Mouse (Mus musculus): ENCODE measurements at regions not wholly inside any gene's neighbourhood (a gene's known extent, or its start where the extent isn't known, plus 50 kb on each side); places are given as distances from the start of the nearest gene placed in this dataset.
"Not testable (repeated sequence)": the region's sequence is repeated elsewhere in the genome, so short reads cannot be mapped to it uniquely, and the experiment has no call there.

- Histone ChIP-seq H3K4me2 (no peak overlapping the region), H3K4me3 (replicated peaks) (no peak overlapping the region), H3K9ac (no peak overlapping the region), H3K36me3 (replicated peaks) (no peaks in the 10 kb centered on the region), H3K27ac (replicated peaks) (no peak overlapping the region), H3K27me3 (no peaks in the 10 kb centered on the region), H3K9me3 (replicated peaks) (peaks cover 2% of the 10 kb centered on the region; the same call in 1 of the 2 replicates), H3K4me1 (replicated peaks) (no peaks in the 10 kb centered on the region)
- no peak for ATAC-seq (ENCODE audit: insufficient read depth)
- 30% methylated on average over 8 of the region's 8 CpGs for WGBS (ENCODE audit: insufficient replicate concordance)
Observed at GRCm38 (mm10) chr2:171985813-171986572, 57.3 kb downstream of the Cbln4 start.

DNA sequence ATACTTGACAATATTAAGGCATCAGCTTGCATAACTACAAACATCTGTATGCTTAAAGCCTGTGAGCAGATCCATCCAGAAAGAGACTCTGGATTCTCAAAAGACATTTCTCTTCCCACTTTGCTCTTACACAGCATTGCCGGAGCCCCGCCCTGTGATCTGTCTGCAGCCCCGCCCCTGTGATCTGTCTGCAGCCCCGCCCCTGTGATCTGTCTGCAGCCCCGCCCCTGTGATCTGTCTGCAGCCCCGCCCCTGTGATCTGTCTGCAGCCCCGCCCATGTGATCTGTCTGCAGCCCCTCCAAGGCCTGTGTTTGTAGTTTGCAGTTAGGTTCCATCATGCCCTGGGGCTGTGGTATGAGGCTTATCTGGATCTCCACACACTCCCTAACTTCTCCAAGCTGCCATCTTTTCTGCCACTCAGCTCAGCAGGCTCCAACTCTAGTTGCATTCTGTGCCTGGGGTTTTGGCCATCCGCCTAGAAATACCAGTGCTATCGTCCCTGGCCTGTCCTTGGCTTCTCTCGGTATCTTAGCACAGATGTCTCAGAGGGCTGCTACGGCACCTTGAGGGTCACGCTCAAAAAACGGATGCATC, 73.9 kb downstream of the Cbln4 start:
- Histone ChIP-seq H3K9ac (no peak overlapping the region), H3K4me2 (no peak overlapping the region), H3K4me1 (replicated peaks) (no peaks in the 10 kb centered on the region), H3K4me3 (replicated peaks) (no peak overlapping the region), H3K9me3 (replicated peaks) (no peaks in the 10 kb centered on the region; the same call in 1 of the 2 replicates), H3K27me3 (no peaks in the 10 kb centered on the region), H3K36me3 (replicated peaks) (no peaks in the 10 kb centered on the region), H3K27ac (replicated peaks) (no peak overlapping the region)
- 48% methylated on average over 13 of the region's 13 CpGs for WGBS (ENCODE audit: insufficient replicate concordance)
- no peak for ATAC-seq (ENCODE audit: insufficient read depth)

- no peaks in the 10 kb centered on the region for H3K9me3 ChIP-seq (replicated peaks)
- no peak for ATAC-seq (ENCODE audit: insufficient read depth)
- H3K9ac ChIP-seq = no peak overlapping the region
- H3K36me3 ChIP-seq (replicated peaks) = no peaks in the 10 kb centered on the region
- 62% methylated on average over 7 of the region's 7 CpGs for WGBS (ENCODE audit: insufficient replicate concordance)
- no peaks in the 10 kb centered on the region for H3K27me3 ChIP-seq
- H3K4me3 ChIP-seq (replicated peaks) = no peak overlapping the region
- H3K4me2 ChIP-seq = no peak overlapping the region
- no peak overlapping the region for H3K27ac ChIP-seq (replicated peaks)
- H3K4me1 ChIP-seq (replicated peaks) = no peaks in the 10 kb centered on the region
Observed at GRCm38 (mm10) chr2:171946569-171947250, 96.6 kb downstream of the Cbln4 start.

DNA sequence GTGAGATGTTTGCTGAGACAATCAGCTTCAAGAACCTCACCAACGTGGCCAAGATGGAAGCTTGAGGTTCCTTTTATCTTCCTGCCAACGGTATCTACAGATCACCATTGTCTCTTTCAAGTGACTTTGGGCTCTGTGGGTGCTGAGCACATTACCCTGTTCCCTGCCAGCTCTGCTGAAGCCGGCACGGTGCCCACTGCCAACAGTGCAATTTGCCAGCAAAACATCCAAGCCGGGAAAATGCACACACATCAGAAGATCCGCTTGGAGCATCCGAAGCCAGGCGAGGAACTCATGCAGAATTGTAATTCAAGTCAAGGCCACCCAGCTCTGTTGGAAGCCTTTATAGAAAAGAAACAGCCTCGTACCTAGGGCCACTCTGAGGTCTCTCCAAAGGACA, 100.6 kb downstream of the Cbln4 start:
- no peaks in the 10 kb centered on the region for H3K36me3 ChIP-seq (replicated peaks)
- H3K9me3 ChIP-seq (replicated peaks) = no peaks in the 10 kb centered on the region
- no peak overlapping the region for H3K4me2 ChIP-seq
- 59% methylated on average over 9 of the region's 9 CpGs for WGBS (ENCODE audit: insufficient replicate concordance)
- no peaks in the 10 kb centered on the region for H3K4me1 ChIP-seq (replicated peaks)
- H3K4me3 ChIP-seq (replicated peaks) = no peak overlapping the region
- no peaks in the 10 kb centered on the region for H3K27me3 ChIP-seq
- no peak overlapping the region for H3K9ac ChIP-seq
- ATAC-seq (ENCODE audit: insufficient read depth) = no peak
- H3K27ac ChIP-seq (replicated peaks) = no peak overlapping the region

GRCm38 (mm10) chr2:171935646-171936325, 107.5 kb downstream of the Cbln4 start:
- WGBS (ENCODE audit: insufficient replicate concordance) = 62% methylated on average over 13 of the region's 13 CpGs

DNA sequence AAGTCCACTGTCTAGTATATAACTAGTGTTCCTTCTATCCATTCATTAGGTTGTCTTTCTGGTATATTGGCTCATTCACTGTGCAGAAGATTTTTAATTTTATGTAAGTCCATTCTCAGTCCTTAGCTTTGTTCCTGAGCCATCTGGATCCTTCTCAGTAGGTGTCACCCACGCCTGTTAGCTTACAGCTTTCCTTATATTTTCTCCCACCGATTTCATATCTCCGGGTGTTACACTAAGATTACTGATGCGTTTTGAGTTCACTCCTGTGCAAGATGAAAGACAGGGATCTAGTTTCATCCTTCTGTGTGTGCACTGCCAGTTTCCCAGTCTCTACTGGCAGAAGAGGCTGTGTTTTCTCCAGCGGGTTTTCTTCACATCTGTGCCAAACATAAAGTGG, 122.3 kb downstream of the Cbln4 start:
- WGBS (ENCODE audit: insufficient replicate concordance) = 58% methylated on average over 5 of the region's 5 CpGs
- Histone ChIP-seq H3K27me3 (no peaks in the 10 kb centered on the region), H3K9ac (no peak overlapping the region), H3K4me3 (replicated peaks) (no peak overlapping the region), H3K4me1 (replicated peaks) (no peaks in the 10 kb centered on the region), H3K4me2 (no peak overlapping the region), H3K27ac (replicated peaks) (no peak overlapping the region), H3K9me3 (replicated peaks) (0 out of 2 replicates have a peak, but pooled peaks cover 3% of the 10 kb centered on the region), H3K36me3 (replicated peaks) (no peaks in the 10 kb centered on the region)
- no peak for ATAC-seq (ENCODE audit: insufficient read depth)

More at GRCm38 (mm10) chr2:171935646-171936325, 107.5 kb downstream of the Cbln4 start:
- no peak overlapping the region for H3K4me2 ChIP-seq
- H3K27me3 ChIP-seq = no peaks in the 10 kb centered on the region
- H3K27ac ChIP-seq (replicated peaks) = no peak overlapping the region
- no peak for ATAC-seq (ENCODE audit: insufficient read depth)
- H3K4me1 ChIP-seq (replicated peaks) = no peaks in the 10 kb centered on the region
- H3K9me3 ChIP-seq (replicated peaks) = peaks cover 5% of the 10 kb centered on the region
- no peak overlapping the region for H3K4me3 ChIP-seq (replicated peaks)
- no peak overlapping the region for H3K9ac ChIP-seq
- H3K36me3 ChIP-seq (replicated peaks) = no peaks in the 10 kb centered on the region

DNA sequence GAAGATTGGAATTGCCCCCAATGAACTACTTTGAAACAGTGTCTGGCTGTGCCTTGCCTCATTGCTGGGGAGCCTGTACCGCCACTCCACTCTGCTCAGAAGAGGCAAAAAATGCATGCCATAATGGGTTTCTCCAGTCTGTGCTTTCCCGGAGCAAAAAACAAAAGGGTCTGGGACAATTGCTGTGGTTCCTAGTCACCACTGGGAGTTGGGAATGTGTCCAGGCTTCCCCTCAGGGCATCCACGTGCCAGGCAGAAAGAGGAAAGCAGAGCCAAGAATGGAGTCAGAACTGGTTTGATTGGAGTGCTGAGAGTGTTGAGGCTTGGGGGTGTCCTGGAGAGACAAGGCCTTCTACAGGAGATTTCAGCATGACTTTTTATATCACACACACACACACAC, 156.0 kb downstream of the Cbln4 start:
- no peaks in the 10 kb centered on the region for H3K27me3 ChIP-seq
- 55% methylated on average over 3 of the region's 3 CpGs for WGBS (ENCODE audit: insufficient replicate concordance)
- peaks cover 4% of the 10 kb centered on the region; the same call in 1 of the 2 replicates for H3K9me3 ChIP-seq (replicated peaks)
- no peak overlapping the region for H3K9ac ChIP-seq
- H3K4me3 ChIP-seq (replicated peaks) = no peak overlapping the region
- no peaks in the 10 kb centered on the region for H3K36me3 ChIP-seq (replicated peaks)
- ATAC-seq (ENCODE audit: insufficient read depth) = no peak
- no peak overlapping the region for H3K27ac ChIP-seq (replicated peaks)
- H3K4me1 ChIP-seq (replicated peaks) = no peaks in the 10 kb centered on the region
- H3K4me2 ChIP-seq = no peak overlapping the region

GRCm38 (mm10) chr2:171879238-171879960, 163.9 kb downstream of the Cbln4 start:
- not testable (repeated sequence) for H3K4me1 ChIP-seq (replicated peaks); H3K36me3 ChIP-seq (replicated peaks); H3K9me3 ChIP-seq (replicated peaks); H3K4me3 ChIP-seq (replicated peaks); H3K9ac ChIP-seq; H3K27ac ChIP-seq (replicated peaks); H3K27me3 ChIP-seq; H3K4me2 ChIP-seq; ATAC-seq (ENCODE audit: insufficient read depth)
- WGBS (ENCODE audit: insufficient replicate concordance) = 58% methylated on average over 8 of the region's 8 CpGs

- Histone ChIP-seq H3K27me3 (no peaks in the 10 kb centered on the region), H3K4me3 (replicated peaks) (no peak overlapping the region), H3K9me3 (replicated peaks) (0 out of 2 replicates have a peak, but pooled peaks cover 4% of the 10 kb centered on the region), H3K4me1 (replicated peaks) (no peaks in the 10 kb centered on the region), H3K36me3 (replicated peaks) (no peaks in the 10 kb centered on the region), H3K9ac (no peak overlapping the region), H3K27ac (replicated peaks) (no peak overlapping the region), H3K4me2 (no peak overlapping the region)
- no peak for ATAC-seq (ENCODE audit: insufficient read depth)
- WGBS (ENCODE audit: insufficient replicate concordance) = 60% methylated on average over 3 of the region's 3 CpGs
Observed at GRCm38 (mm10) chr2:171867550-171867949, 175.7 kb downstream of the Cbln4 start.

DNA sequence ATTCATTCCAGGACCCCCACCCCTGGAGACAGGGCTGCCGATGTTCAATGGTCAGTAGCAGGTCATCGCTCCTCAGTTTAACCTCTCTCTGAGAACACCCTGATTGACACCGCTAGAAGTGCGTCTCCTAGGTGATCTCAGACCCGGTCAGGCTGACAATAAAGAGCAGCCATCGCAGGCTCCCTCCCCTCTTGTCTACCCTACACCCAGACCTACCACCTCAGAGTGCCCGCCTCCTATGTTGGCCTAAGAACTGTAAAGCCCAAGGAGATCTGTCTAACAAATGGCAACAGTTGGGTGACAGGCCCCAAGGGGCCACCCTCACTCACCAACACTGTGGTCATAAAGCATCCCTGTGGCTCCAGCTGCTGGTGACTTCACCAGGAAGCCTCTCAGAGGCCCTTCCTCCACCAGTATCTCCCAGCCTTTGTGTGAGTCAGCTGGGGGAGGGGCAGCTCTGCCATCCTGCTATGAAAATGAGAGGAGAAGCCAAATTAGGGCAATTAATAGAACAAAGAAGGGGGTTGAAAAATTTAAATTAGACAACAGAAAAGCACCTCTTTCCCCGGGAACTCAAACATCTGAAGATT, 178.8 kb downstream of the Cbln4 start:
- Histone ChIP-seq H3K27me3 (no peaks in the 10 kb centered on the region), H3K4me2 (no peak overlapping the region), H3K9me3 (replicated peaks) (0 out of 2 replicates have a peak, but pooled peaks cover 4% of the 10 kb centered on the region), H3K36me3 (replicated peaks) (no peaks in the 10 kb centered on the region), H3K9ac (no peak overlapping the region), H3K4me3 (replicated peaks) (no peak overlapping the region), H3K4me1 (replicated peaks) (no peaks in the 10 kb centered on the region), H3K27ac (replicated peaks) (no peak overlapping the region)
- no peak for ATAC-seq (ENCODE audit: insufficient read depth)
- WGBS (ENCODE audit: insufficient replicate concordance) = 72% methylated on average over 8 of the region's 8 CpGs

Data from liver, embryonic 15.5 days (tissue).